Mouse (Mus musculus): ENCODE measurements around the gene Hoxd9. TPM values are rescaled to one million over a fixed set of nuclear protein-coding genes. Genes with fewer than 3 reads are reported as not detected.

Gene Hoxd9
- polyA plus RNA-seq, 1 experiment from 2014 or later = 1.6 TPM

DNA sequence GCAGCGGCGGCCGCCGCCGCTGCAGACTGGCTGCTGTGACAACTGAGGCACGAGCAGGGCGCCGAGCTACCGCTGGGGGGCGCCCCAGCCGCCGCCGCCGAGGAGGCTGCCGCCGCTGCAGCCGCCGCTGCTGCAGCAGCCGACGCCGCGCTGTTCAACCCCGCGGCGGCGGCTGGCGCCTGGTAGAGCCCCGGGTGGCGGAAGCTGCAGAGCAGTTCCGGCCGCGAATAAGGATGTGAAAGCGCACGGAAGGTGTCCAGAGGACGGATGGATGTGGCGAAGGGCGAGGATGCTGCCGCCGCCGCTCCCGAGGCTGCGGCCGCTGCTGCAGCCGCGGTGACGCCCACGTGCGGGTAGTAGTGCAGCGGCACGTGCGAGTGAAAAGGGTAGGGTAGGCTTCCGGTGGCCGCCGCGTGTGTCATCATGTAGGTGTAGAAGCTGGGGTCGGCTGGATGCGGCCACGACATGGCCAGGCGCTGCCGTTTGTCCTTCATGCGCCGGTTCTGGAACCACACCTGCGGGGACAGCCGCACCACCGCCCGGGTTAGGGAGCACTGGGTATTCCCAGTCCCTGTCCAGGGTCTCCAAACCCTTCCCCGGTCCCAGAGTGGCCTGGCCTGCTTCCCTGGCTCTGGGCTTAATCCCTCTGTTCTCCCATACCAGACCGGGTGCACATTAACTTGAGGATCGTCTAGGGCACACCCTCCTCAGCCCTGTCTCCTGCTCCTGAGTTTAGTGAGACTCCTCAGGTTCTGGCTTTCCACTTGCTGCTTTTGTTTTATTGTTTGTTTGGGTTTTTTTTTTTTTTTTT lies 41.5 kb upstream of the Hoxd9 start:
- no peak for TF ChIP-seq CTCF (IDR thresholded peaks at IDR 0.05; ENCODE audit: low read depth)
- Histone ChIP-seq H3K27me3 (replicated peaks; ENCODE audit: control insufficient read depth, insufficient read depth, low read length) (peaks cover 94% of the 10 kb centered on the region), H3K4me1 (replicated peaks; ENCODE audit: control insufficient read depth, insufficient read depth, low read length) (no peaks in the 10 kb centered on the region), H3K4me2 (replicated peaks; ENCODE audit: low read depth) (peak overlapping the region; percentile 62), H3K36me3 (ENCODE audit: control insufficient read depth, insufficient read depth) (no peaks in the 10 kb centered on the region), H3K4me3 (ENCODE audit: low read depth, low read length) (peak overlapping the region; percentile 36), H3K9ac (ENCODE audit: low read depth, low read length) (no peak overlapping the region), H3K27ac (ENCODE audit: low read depth, low read length) (no peak overlapping the region), H3K9me3 (ENCODE audit: control insufficient read depth) (no peaks in the 10 kb centered on the region)
- ATAC-seq = peak; percentile 10; the same call in 1 of the 2 replicates
- WGBS = under 1% methylated on average over 64 of the region's 69 CpGs

DNA sequence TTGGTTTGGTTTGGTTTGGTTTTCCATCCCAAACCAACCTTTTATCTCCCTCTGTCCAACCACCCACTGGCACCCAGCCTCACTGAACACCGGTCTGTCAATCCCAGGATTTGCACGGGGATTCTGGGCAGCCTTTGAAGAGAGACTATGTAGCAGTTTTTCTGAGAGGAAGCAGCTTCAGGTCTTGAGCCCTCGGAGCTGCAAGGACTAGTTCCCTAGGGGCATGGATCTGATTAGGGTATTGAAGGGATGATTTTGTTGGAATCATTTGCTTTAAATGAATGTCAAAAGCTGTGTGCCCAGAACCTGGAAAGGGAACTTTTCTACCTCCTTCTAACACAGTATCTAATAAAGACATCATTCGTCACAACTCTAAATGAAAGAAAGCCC lies 40.9 kb upstream of the Hoxd9 start:
- no peak for TF ChIP-seq CTCF (IDR thresholded peaks at IDR 0.05; ENCODE audit: low read depth)
- H3K4me3 ChIP-seq (ENCODE audit: low read depth, low read length) = no peak overlapping the region
- no peak overlapping the region for H3K27ac ChIP-seq (ENCODE audit: low read depth, low read length)
- WGBS = 5% methylated on average over 4 of the region's 4 CpGs
- H3K36me3 ChIP-seq (ENCODE audit: control insufficient read depth, insufficient read depth) = no peaks in the 10 kb centered on the region
- no peak overlapping the region for H3K9ac ChIP-seq (ENCODE audit: low read depth, low read length)
- H3K4me1 ChIP-seq (replicated peaks; ENCODE audit: control insufficient read depth, insufficient read depth, low read length) = no peaks in the 10 kb centered on the region
- H3K27me3 ChIP-seq (replicated peaks; ENCODE audit: control insufficient read depth, insufficient read depth, low read length) = peaks cover 94% of the 10 kb centered on the region
- no peak for ATAC-seq
- no peaks in the 10 kb centered on the region for H3K9me3 ChIP-seq (ENCODE audit: control insufficient read depth)
- no peak overlapping the region for H3K4me2 ChIP-seq (replicated peaks; ENCODE audit: low read depth)

DNA sequence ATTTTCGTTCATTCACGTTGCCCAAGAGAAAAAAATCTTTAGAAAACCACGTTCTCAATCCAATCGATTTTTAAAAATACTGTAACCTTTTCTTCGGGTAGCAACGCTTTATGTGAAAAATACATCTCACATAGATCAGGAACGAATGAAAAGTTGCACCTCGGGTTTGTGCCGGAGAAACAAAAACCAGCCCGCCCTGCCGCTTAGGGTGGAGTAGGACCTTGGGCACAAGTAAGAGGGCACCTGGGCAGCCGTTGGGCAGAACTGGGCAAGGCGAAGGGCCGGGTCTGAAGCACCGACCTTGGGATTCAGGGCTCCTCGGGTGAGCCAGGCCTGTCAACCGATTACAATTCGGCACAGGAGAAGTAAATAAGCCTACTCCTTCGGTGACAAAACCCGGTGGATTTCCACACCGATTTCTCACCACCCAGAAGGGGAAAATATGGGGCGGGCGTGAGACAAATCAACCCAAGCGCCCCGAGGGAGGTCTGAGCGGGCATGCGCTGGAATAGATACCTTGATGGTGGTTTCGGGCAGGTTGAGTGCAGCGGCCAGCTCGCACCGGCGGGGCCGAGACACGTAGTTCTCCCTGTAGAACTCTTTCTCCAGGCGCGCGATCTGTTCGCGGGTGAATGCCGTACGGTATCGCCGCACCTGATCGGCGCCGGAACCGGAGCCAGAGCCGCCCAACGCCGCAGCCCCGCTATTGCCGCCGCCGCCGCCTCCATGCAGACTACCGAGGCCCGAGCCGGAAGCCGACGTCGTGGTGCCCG lies 40.1 kb upstream of the Hoxd9 start:
- Histone ChIP-seq H3K4me3 (ENCODE audit: low read depth, low read length) (peak overlapping the region; percentile 27), H3K4me1 (replicated peaks; ENCODE audit: control insufficient read depth, insufficient read depth, low read length) (no peaks in the 10 kb centered on the region), H3K4me2 (replicated peaks; ENCODE audit: low read depth) (peak overlapping the region; percentile 41), H3K9ac (ENCODE audit: low read depth, low read length) (no peak overlapping the region), H3K36me3 (ENCODE audit: control insufficient read depth, insufficient read depth) (no peaks in the 10 kb centered on the region), H3K9me3 (ENCODE audit: control insufficient read depth) (no peaks in the 10 kb centered on the region), H3K27me3 (replicated peaks; ENCODE audit: control insufficient read depth, insufficient read depth, low read length) (peaks cover 94% of the 10 kb centered on the region), H3K27ac (ENCODE audit: low read depth, low read length) (no peak overlapping the region)
- no peak for TF ChIP-seq CTCF (IDR thresholded peaks at IDR 0.05; ENCODE audit: low read depth)
- ATAC-seq = no peak
- 3% methylated on average over 62 of the region's 62 CpGs for WGBS

DNA sequence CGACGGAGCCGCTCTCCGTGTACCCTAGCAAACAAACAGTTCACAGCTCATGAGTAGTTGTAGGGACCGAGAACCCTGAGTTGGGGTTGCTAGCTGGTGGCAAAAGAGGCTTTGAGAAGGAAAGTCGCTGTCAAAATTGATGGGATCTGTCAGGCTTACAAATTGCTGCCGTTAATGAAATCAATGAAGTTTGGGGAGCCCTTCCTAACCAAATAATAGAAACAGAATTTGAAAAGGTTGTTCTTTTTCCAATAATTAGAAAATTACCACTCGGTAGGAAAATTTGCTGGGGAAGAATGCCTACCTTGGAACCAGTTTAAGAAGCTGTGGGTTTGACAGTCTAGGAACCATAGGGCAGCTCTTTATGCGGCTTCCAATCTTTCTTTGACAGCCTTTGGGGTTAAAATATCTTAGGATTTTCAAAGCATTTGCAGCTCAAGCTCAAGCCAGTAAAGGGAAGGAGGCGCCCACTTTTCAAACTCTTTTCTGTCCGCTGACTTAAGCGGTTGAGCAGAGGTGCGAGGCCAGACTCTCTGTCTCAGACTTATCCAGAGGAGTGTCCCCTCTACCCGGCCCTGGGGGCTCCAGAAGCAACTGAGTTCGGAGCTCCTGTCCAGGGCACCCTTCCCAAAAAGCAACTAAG lies 39.4 kb upstream of the Hoxd9 start:
- Histone ChIP-seq H3K4me3 (ENCODE audit: low read depth, low read length) (peak overlapping the region; percentile 27), H3K27me3 (replicated peaks; ENCODE audit: control insufficient read depth, insufficient read depth, low read length) (peaks cover 95% of the 10 kb centered on the region), H3K4me2 (replicated peaks; ENCODE audit: low read depth) (peak overlapping the region; percentile 41), H3K36me3 (ENCODE audit: control insufficient read depth, insufficient read depth) (no peaks in the 10 kb centered on the region), H3K4me1 (replicated peaks; ENCODE audit: control insufficient read depth, insufficient read depth, low read length) (no peaks in the 10 kb centered on the region), H3K9ac (ENCODE audit: low read depth, low read length) (no peak overlapping the region), H3K9me3 (ENCODE audit: control insufficient read depth) (no peaks in the 10 kb centered on the region), H3K27ac (ENCODE audit: low read depth, low read length) (no peak overlapping the region)
- TF ChIP-seq CTCF (IDR thresholded peaks at IDR 0.05; ENCODE audit: low read depth) = no peak
- WGBS = 5% methylated on average over 15 of the region's 15 CpGs
- ATAC-seq = no peak

DNA sequence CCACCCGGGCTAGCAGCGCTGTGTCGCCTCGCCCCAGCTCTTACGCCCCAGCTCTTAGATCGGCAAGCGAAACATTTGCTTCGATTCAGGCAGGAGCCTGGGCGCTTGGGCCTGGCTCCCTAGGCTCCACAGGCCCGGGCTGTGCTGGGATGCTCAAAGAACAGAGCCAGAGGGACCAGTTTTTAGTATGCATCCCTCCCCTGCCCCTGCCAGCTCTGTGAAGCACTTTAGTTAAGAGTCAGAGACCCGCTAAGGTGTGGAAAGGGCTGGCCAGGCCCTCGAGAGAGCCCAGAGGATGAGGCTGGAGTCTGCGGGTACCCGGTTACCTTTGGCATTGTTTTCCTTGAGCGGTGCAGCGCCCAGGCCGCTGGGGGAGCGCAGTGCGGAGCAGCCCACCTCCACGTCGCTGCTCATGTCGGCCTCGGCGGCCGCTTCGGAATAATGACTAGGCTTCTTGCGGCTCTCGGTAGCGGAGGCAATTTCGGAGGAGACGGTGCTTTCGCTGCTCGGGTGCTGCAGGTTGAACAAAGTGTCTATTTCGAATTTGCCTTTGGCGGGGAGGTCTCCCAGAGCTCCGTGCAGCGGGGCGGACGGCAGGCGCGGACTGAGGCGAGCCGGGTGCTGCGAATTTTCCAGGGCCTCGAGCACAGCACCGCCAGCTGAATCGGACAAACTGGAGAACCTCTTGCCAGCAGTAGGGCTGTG lies 38.7 kb upstream of the Hoxd9 start:
- H3K9ac ChIP-seq (ENCODE audit: low read depth, low read length) = no peak overlapping the region
- H3K27ac ChIP-seq (ENCODE audit: low read depth, low read length) = no peak overlapping the region
- WGBS = 3% methylated on average over 47 of the region's 47 CpGs
- no peaks in the 10 kb centered on the region for H3K36me3 ChIP-seq (ENCODE audit: control insufficient read depth, insufficient read depth)
- peak overlapping the region; percentile 9; the same call in 1 of the 2 replicates for H3K4me3 ChIP-seq (ENCODE audit: low read depth, low read length)
- H3K4me1 ChIP-seq (replicated peaks; ENCODE audit: control insufficient read depth, insufficient read depth, low read length) = no peaks in the 10 kb centered on the region
- peaks cover 98% of the 10 kb centered on the region for H3K27me3 ChIP-seq (replicated peaks; ENCODE audit: control insufficient read depth, insufficient read depth, low read length)
- no peak for ATAC-seq
- H3K9me3 ChIP-seq (ENCODE audit: control insufficient read depth) = no peaks in the 10 kb centered on the region
- no peak for TF ChIP-seq CTCF (IDR thresholded peaks at IDR 0.05; ENCODE audit: low read depth)
- H3K4me2 ChIP-seq (replicated peaks; ENCODE audit: low read depth) = no peak overlapping the region
